Mouse (Mus musculus): Measurements from ENCODE around the gene Ccl1. TPM values are rescaled to one million over a fixed set of nuclear protein-coding genes. Genes with fewer than 3 reads are reported as not detected.

The Ccl1 gene
- polyA plus RNA-seq, 1 experiment = not detected

DNA sequence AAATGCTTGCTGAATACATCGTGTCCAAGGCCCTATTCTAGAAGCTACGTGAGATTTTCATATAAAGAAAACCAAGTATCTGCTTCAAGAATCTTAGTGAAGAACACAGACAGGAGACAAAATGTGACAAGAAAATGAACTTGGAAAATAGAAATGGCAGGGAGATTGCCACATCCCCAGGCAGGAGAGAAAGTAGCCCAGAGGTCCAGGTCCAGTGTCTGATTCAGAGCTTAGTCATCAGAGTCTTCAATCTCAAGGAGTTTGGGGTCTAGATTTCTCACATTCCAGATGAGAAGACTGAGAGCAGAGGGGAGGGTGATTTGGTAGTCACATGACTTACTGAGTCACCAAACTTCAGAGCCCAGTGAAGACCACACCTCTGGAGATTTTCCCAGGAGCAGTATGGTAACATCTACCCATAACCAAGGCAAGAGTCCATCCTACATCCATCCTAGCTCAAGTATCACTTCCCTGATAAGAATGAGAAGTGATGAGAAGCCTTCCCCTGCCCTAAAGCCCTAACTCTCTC, 98.5 kb downstream of the Ccl1 start:
- no peak overlapping the region for H3K4me2 ChIP-seq (ENCODE audit: low read depth)
- H3ac ChIP-seq (ENCODE audit: control insufficient read depth, insufficient read length) = no peak overlapping the region
- no peaks in the 10 kb centered on the region for H3K27me3 ChIP-seq (ENCODE audit: control insufficient read depth, insufficient read depth, insufficient read length)
- TF ChIP-seq USF1 (IDR thresholded peaks at IDR 0.05; ENCODE audit: low read depth) (peak; percentile 64), REST (IDR thresholded peaks at IDR 0.05; ENCODE audit: insufficient read depth, insufficient read length) (no peak), CEBPB (IDR thresholded peaks at IDR 0.05; ENCODE audit: insufficient read depth, poor library complexity, severe bottlenecking) (peak; percentile 53; the same call in 1 of the 2 replicates)
- no peak overlapping the region for H3K4me3 ChIP-seq
- no peaks in the 10 kb centered on the region for H3K36me3 ChIP-seq (ENCODE audit: control insufficient read depth, insufficient read depth)
- H3K79me2 ChIP-seq (ENCODE audit: control insufficient read depth, insufficient read depth) = no peaks in the 10 kb centered on the region

- Histone ChIP-seq H3K36me3 (ENCODE audit: control insufficient read depth, insufficient read depth) (no peaks in the 10 kb centered on the region), H3K79me2 (ENCODE audit: control insufficient read depth, insufficient read depth) (no peaks in the 10 kb centered on the region), H3K4me3 (no peak overlapping the region), H3K4me2 (ENCODE audit: low read depth) (no peak overlapping the region), H3K27me3 (ENCODE audit: control insufficient read depth, insufficient read depth, insufficient read length) (no peaks in the 10 kb centered on the region), H3ac (ENCODE audit: control insufficient read depth, insufficient read length) (no peak overlapping the region)
- no peak for TF ChIP-seq MYOG (IDR thresholded peaks at IDR 0.05; ENCODE audit: control insufficient read depth in 1 of 3, insufficient read depth in 1 of 3, insufficient read length in 2 of 3, low read depth in 2 of 3)
- TF ChIP-seq MYOD1 (IDR thresholded peaks at IDR 0.05; ENCODE audit: control insufficient read depth in 1 of 3, insufficient read length in 2 of 3, low read depth in 2 of 3) = no peak
- no peak for TF ChIP-seq MAX (IDR thresholded peaks at IDR 0.05; ENCODE audit: low read depth)
- no peak for TF ChIP-seq POLR2AphosphoS2 (IDR thresholded peaks at IDR 0.05; ENCODE audit: insufficient read length, low read depth)
- no peak for TF ChIP-seq E2F4 (IDR thresholded peaks at IDR 0.05; ENCODE audit: insufficient read depth)
Observed at GRCm38 (mm10) chr11:82205221-82205620, 100.3 kb downstream of the Ccl1 start.

DNA sequence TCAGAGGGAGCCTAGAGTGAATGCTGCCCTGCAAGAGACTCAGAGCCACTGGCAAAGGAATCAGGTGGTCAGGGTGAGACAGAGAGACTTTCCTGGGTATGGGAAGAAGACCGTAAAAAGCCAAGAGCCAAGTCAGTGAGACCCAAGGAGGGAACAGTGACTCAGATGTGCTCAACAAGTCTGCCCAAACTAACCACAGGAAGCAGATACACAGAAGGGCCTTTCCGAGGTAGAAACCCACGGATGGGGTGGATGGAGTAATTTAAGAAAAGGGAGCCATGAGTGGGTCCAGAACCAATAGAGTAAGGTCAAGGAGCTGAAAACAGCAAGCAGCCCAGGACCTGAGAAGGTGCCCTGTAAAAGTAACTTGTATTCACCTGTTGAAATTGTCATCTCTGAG, 101.8 kb downstream of the Ccl1 start:
- H3K4me2 ChIP-seq (ENCODE audit: low read depth) = no peak overlapping the region
- TF ChIP-seq MYOG (IDR thresholded peaks at IDR 0.05; ENCODE audit: control insufficient read depth in 1 of 3, insufficient read depth in 1 of 3, insufficient read length in 2 of 3, low read depth in 2 of 3) (no peak), TCF12 (IDR thresholded peaks at IDR 0.05; ENCODE audit: insufficient read depth, poor library complexity, severe bottlenecking) (no peak)
- H3K79me2 ChIP-seq (ENCODE audit: control insufficient read depth, insufficient read depth) = no peaks in the 10 kb centered on the region
- no peaks in the 10 kb centered on the region for H3K27me3 ChIP-seq (ENCODE audit: control insufficient read depth, insufficient read depth, insufficient read length)
- H3K36me3 ChIP-seq (ENCODE audit: control insufficient read depth, insufficient read depth) = no peaks in the 10 kb centered on the region
- no peak overlapping the region for H3ac ChIP-seq (ENCODE audit: control insufficient read depth, insufficient read length)
- no peak overlapping the region for H3K4me3 ChIP-seq

GRCm38 (mm10) chr11:82197774-82198173, 107.7 kb downstream of the Ccl1 start:
- H3K4me3 ChIP-seq = no peak overlapping the region
- TF ChIP-seq USF1 (IDR thresholded peaks at IDR 0.05; ENCODE audit: low read depth) (no peak), TCF3 (IDR thresholded peaks at IDR 0.05; ENCODE audit: insufficient read length, low read depth) (no peak), POLR2AphosphoS2 (IDR thresholded peaks at IDR 0.05; ENCODE audit: insufficient read length, low read depth) (no peak), MYOG (IDR thresholded peaks at IDR 0.05; ENCODE audit: control insufficient read depth in 1 of 3, insufficient read depth in 1 of 3, insufficient read length in 2 of 3, low read depth in 2 of 3) (no peak), TCF12 (IDR thresholded peaks at IDR 0.05; ENCODE audit: insufficient read depth, poor library complexity, severe bottlenecking) (no peak), MAX (IDR thresholded peaks at IDR 0.05; ENCODE audit: low read depth) (no peak), REST (IDR thresholded peaks at IDR 0.05; ENCODE audit: insufficient read depth, insufficient read length) (no peak), E2F4 (IDR thresholded peaks at IDR 0.05; ENCODE audit: insufficient read depth) (no peak), SRF (IDR thresholded peaks at IDR 0.05; ENCODE audit: control insufficient read depth, insufficient read length, low read depth) (no peak), MYOD1 (IDR thresholded peaks at IDR 0.05; ENCODE audit: control insufficient read depth in 1 of 3, insufficient read length in 2 of 3, low read depth in 2 of 3) (no peak), CEBPB (IDR thresholded peaks at IDR 0.05; ENCODE audit: insufficient read depth, poor library complexity, severe bottlenecking) (no peak), POLR2A (IDR thresholded peaks at IDR 0.05; ENCODE audit: insufficient read length, low read depth) (no peak)
- H3K4me2 ChIP-seq (ENCODE audit: low read depth) = no peak overlapping the region
- H3K79me2 ChIP-seq (ENCODE audit: control insufficient read depth, insufficient read depth) = no peaks in the 10 kb centered on the region
- no peaks in the 10 kb centered on the region for H3K27me3 ChIP-seq (ENCODE audit: control insufficient read depth, insufficient read depth, insufficient read length)
- H3K36me3 ChIP-seq (ENCODE audit: control insufficient read depth, insufficient read depth) = no peaks in the 10 kb centered on the region
- H3ac ChIP-seq (ENCODE audit: control insufficient read depth, insufficient read length) = no peak overlapping the region

DNA sequence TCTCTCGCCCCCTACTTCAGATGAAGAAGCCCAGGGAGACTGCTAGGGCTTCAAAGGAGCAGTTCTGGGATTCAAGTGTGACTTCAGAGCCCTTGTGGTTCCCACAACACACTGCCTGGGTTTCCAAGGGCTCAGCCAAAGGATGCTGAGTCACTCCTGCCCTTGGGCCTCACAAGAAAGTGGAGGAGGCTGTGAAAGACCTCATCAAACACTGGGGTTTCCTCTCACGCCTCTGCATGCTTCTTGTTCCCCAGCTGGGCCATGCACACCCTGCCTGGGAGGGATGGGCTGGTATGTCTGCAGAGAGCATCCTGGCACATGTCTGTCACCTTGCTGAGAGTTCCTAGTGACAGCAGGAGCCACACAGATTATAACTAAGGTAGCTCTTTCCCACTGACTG, 110.5 kb downstream of the Ccl1 start:
- no peaks in the 10 kb centered on the region for H3K79me2 ChIP-seq (ENCODE audit: control insufficient read depth, insufficient read depth)
- no peak for TF ChIP-seq REST (IDR thresholded peaks at IDR 0.05; ENCODE audit: insufficient read depth, insufficient read length)
- no peak for TF ChIP-seq MYOD1 (IDR thresholded peaks at IDR 0.05; ENCODE audit: control insufficient read depth in 1 of 3, insufficient read length in 2 of 3, low read depth in 2 of 3)
- no peak for TF ChIP-seq SRF (IDR thresholded peaks at IDR 0.05; ENCODE audit: control insufficient read depth, insufficient read length, low read depth)
- no peak for TF ChIP-seq CEBPB (IDR thresholded peaks at IDR 0.05; ENCODE audit: insufficient read depth, poor library complexity, severe bottlenecking)
- TF ChIP-seq MAX (IDR thresholded peaks at IDR 0.05; ENCODE audit: low read depth) = no peak
- no peak for TF ChIP-seq E2F4 (IDR thresholded peaks at IDR 0.05; ENCODE audit: insufficient read depth)
- no peak for TF ChIP-seq USF1 (IDR thresholded peaks at IDR 0.05; ENCODE audit: low read depth)
- no peak for TF ChIP-seq MYOG (IDR thresholded peaks at IDR 0.05; ENCODE audit: control insufficient read depth in 1 of 3, insufficient read depth in 1 of 3, insufficient read length in 2 of 3, low read depth in 2 of 3)
- no peak for TF ChIP-seq POLR2AphosphoS2 (IDR thresholded peaks at IDR 0.05; ENCODE audit: insufficient read length, low read depth)
- TF ChIP-seq TCF3 (IDR thresholded peaks at IDR 0.05; ENCODE audit: insufficient read length, low read depth) = no peak
- peak overlapping the region; percentile 2 for H3K4me2 ChIP-seq (ENCODE audit: low read depth)
- H3K4me3 ChIP-seq = no peak overlapping the region
- H3K36me3 ChIP-seq (ENCODE audit: control insufficient read depth, insufficient read depth) = no peaks in the 10 kb centered on the region
- no peaks in the 10 kb centered on the region for H3K27me3 ChIP-seq (ENCODE audit: control insufficient read depth, insufficient read depth, insufficient read length)
- no peak overlapping the region for H3ac ChIP-seq (ENCODE audit: control insufficient read depth, insufficient read length)
